Mouse (Mus musculus) left cerebral cortex, adult 2 months (tissue): ENCODE measurements around the gene Cyp24a1. TPM values are rescaled to one million over a fixed set of nuclear protein-coding genes. Genes with fewer than 3 reads are reported as not detected.

ENCODE experiments used
- DNase-seq, 2 experiments: peaks; one replicate each; pipeline ENCODE4 v3.0.0; 2021 to 2022; ENCODE audit warnings: low spot score in 2 of 2, mixed read lengths in 1 of 2; ENCODE audit errors: extremely low spot score in 1 of 2
- H3K27ac ChIP-seq: fragments of 200-600 bp; 2 replicates; pipeline ENCODE4 v1.8.1; 2022
- H3K4me3 ChIP-seq: fragments of 200-600 bp; 2 replicates; pipeline ENCODE4 v1.8.1; 2022
- CTCF ChIP-seq: fragments of 200-600 bp; IDR thresholded peaks from 2 replicates; pipeline ENCODE4 v1.8.1; 2022; ENCODE audit warnings: antibody characterized with exemption, mild to moderate bottlenecking, moderate library complexity
- intact Hi-C: fragments of 180-260 bp; cut with DNase I; formaldehyde crosslinking; loops from one replicate; pipeline ENCODE4 v1.15.1; 2025
- total RNA-seq, 2 experiments: library from RNA; stranded (reverse); gene quantifications; 2 replicates each; pipeline ENCODE4 v1.2.3; 2021

Gene Cyp24a1
- total RNA-seq, 2 experiments from 2014 or later, result not detected

DNA sequence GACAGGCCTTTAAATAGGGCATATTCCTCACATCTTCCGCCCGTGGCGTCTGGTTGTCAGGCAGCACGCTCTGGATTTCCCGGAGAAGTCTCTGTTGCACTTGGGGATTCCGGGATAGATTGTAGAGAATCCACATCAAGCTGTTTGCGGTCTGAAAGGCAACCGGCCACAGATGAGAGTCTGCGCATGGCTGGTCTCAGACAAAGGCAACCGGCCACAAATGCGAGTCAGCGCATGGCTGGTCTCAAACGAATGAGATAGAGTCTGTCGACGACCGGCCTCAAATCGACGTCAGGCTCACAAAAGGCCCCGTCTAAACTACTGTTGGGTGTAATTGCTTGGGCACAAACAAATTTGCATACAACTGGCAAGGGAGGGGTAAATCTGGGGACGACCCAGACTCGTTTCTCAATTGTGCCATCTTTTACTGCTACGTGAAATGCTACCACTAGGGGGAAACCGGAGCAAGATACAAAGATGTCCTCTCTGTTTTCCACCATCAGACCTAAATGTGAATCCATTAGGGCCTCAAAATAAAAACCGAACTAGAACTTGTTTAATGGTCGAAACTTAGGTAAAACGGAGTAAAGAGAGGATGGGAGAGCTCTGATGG is 8.9 kb downstream of the Cyp24a1 start:
- no peak for DNase-seq
- TF ChIP-seq CTCF, result peak; percentile 63
- no peak overlapping the region for H3K27ac ChIP-seq
- no peak overlapping the region for H3K4me3 ChIP-seq
- intact Hi-C loops, result no loop called here

GRCm38 (mm10) chr2:170487202-170487601 is 9.7 kb downstream of the Cyp24a1 start:
- TF ChIP-seq CTCF, result no peak
- intact Hi-C loops, result no loop called here
- Histone ChIP-seq H3K4me3 (no peak overlapping the region), H3K27ac (no peak overlapping the region)
- DNase-seq, result no peak

DNA sequence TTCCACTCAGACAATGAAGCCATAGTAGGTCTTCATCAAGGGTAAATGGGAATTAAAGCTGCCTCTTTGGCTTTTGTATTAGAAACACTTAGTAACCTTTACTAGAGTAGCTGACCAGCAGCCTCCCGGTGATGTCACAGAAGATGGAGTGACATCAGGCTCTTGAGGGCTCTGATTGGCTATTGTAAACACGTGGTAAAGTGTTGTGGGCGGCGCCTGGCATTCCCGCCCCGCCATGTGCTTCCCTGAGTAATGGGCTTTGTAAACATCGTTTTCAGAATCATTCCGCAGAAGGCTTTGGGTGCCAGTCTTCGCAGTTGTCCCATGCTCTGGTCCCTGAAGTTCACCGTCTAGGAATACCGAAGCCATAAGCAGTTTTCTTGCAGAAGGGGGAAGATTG is 13.0 kb downstream of the Cyp24a1 start:
- intact Hi-C loops, result no loop called here
- DNase-seq, result no peak
- Histone ChIP-seq H3K27ac (no peak overlapping the region), H3K4me3 (no peak overlapping the region)
- TF ChIP-seq CTCF, result no peak

- Histone ChIP-seq H3K4me3 (no peak overlapping the region), H3K27ac (no peak overlapping the region)
- TF ChIP-seq CTCF, result no peak; the same call in 1 of the 2 replicates
- intact Hi-C loops, result no loop called here
- DNase-seq, result no peak
Observed at GRCm38 (mm10) chr2:170482019-170482540, 14.9 kb downstream of the Cyp24a1 start.

GRCm38 (mm10) chr2:170476643-170477042 is 20.3 kb downstream of the Cyp24a1 start:
- no peak for TF ChIP-seq CTCF
- intact Hi-C loops, result no loop called here
- Histone ChIP-seq H3K27ac (no peak overlapping the region), H3K4me3 (no peak overlapping the region)
- no peak for DNase-seq

DNA sequence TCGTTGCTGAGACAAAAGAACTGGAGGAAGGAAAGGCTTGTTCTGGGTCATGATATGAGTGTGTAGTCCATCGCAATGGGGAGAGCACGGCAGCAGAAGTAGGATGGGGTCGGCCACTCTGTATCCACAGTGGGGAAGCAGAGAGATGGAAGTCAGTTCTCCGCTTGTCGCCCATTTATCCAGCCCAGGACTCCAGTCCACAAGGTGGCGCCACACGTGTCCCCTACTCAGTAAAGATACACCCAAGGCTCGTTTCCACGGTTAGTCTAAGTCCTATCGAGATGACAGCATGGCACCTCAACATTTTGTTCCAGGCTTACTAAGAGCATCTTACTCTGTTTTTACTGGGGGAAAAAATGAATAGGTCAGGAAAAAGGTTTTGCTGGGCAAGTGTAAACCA is 20.7 kb downstream of the Cyp24a1 start:
- peak; percentile 13 for TF ChIP-seq CTCF
- no peak overlapping the region for H3K4me3 ChIP-seq
- intact Hi-C loops, result no loop called here
- DNase-seq, result no peak
- H3K27ac ChIP-seq, result no peak overlapping the region

DNA sequence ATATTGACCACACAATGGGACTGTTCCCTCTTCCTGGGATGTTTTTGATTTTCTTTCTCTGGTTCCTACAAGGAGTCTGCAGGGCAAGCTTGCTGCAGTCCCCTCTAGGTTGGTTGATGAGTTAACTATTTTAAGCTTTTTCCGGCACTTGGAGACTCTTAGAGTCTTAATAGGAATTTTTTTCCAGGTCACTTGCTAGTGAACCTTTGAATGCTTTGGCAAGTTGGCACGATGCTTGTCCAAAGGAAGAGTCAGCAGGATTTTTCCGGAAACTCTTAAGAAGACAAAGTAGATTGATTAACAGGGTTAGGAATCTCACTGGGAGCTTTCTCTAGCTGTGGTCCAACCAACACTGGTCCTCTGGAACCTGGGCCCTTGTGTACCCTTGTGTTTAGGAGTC is 21.8 kb downstream of the Cyp24a1 start:
- TF ChIP-seq CTCF, result no peak
- no peak for DNase-seq

GRCm38 (mm10) chr2:170474125-170474524 is 22.8 kb downstream of the Cyp24a1 start:
- Histone ChIP-seq H3K4me3 (no peak overlapping the region), H3K27ac (no peak overlapping the region)
- no peak for DNase-seq
- intact Hi-C loops, result no loop called here
- no peak for TF ChIP-seq CTCF

More for the DNA sequence above, 21.8 kb downstream of the Cyp24a1 start:
- intact Hi-C loops, result no loop called here
- Histone ChIP-seq H3K27ac (no peak overlapping the region), H3K4me3 (no peak overlapping the region)

- intact Hi-C loops, result no loop called here
- no peak for TF ChIP-seq CTCF
- H3K27ac ChIP-seq, result no peak overlapping the region
Observed at GRCm38 (mm10) chr2:170470591-170470990, 26.4 kb downstream of the Cyp24a1 start.

GRCm38 (mm10) chr2:170469616-170470308 is 27.2 kb downstream of the Cyp24a1 start:
- Histone ChIP-seq H3K4me3 (no peak overlapping the region), H3K27ac (no peak overlapping the region)
- intact Hi-C loops, result no loop called here
- TF ChIP-seq CTCF, result no peak
- DNase-seq, result peak; percentile 18 to 36

More at GRCm38 (mm10) chr2:170470591-170470990, 26.4 kb downstream of the Cyp24a1 start:
- no peak overlapping the region for H3K4me3 ChIP-seq
- no peak for DNase-seq

DNA sequence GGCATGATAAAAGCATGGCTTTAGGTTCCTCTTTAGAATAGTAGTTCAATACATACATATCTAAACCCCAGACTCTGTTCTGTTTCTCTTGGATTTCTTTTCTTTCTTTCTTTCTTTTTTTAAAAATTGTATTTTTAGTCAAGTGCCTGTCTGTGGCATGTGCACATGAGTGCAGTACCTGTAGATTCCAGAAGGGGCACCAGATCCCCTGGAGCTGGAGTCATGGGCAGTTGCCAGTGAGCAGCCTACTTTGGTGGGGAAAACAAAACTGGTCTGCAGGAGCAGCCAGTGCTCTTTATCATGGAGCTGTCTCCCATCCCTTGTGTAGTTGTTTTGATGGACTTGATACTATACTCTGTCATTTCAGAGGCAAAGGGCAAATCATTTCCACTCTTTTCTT is 28.9 kb downstream of the Cyp24a1 start:
- Histone ChIP-seq H3K4me3 (no peak overlapping the region), H3K27ac (no peak overlapping the region)
- no peak for DNase-seq
- intact Hi-C loops, result no loop called here
- TF ChIP-seq CTCF, result peak; percentile 40

DNA sequence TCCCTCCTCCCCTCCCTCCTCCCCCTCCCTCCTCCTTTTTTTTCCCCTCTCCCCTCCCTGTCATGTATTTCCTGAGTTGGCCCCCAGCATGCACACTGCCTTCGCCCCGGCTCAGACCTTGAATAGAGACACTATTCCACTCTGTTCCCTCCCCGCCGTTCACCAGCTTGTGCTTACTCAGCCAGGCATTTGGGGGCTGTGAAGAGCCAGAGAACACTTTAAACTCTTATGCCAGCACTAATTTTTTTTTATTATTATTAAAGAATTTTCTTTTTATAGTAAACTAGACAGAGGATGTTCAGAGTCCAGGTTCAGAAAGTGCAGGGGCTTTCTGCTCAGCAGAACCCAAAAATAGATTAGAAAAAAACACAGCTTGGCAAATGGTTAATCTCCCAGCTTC is 32.1 kb downstream of the Cyp24a1 start:
- Histone ChIP-seq H3K27ac (no peak overlapping the region), H3K4me3 (no peak overlapping the region)
- no peak for TF ChIP-seq CTCF
- intact Hi-C loops, result no loop called here
- no peak for DNase-seq
